Mouse (Mus musculus) lung, embryonic 15.5 days (tissue): Measurements from ENCODE around the gene Sde2. TPM values are rescaled to one million over a fixed set of nuclear protein-coding genes. Genes with fewer than 3 reads are reported as not detected.
"Not testable (repeated sequence)": the region's sequence is repeated elsewhere in the genome, so short reads cannot be mapped to it uniquely, and the experiment has no call there.

Experiments used
- ATAC-seq: fragments of 200-750 bp; cut with Nextera tagmentation; 2 replicates; pipeline ENCODE4 v1.8.0; 2017; ENCODE audit warnings: moderate number of reproducible peaks, borderline replicate concordance; ENCODE audit not compliant: low FRiP score, low TSS enrichment; ENCODE audit errors: extremely low read depth
- H3K27ac ChIP-seq: fragments of 300-500 bp; sonication (generic); 2 replicates; pipeline ENCODE4 v1.5.1; 2015; ENCODE audit warnings: moderate library complexity, mild to moderate bottlenecking, inconsistent platforms
- H3K27me3 ChIP-seq: fragments of 300-500 bp; sonication (generic); 2 replicates; pipeline ENCODE4 v1.6.1; 2015; ENCODE audit warnings: inconsistent platforms
- H3K36me3 ChIP-seq: fragments of 300-500 bp; sonication (generic); 2 replicates; pipeline ENCODE4 v1.6.1; 2015; ENCODE audit warnings: inconsistent platforms
- H3K4me1 ChIP-seq: fragments of 300-500 bp; sonication (generic); 2 replicates; pipeline ENCODE4 v1.6.1; 2015; ENCODE audit warnings: inconsistent platforms
- H3K4me2 ChIP-seq: fragments of 300-500 bp; sonication (generic); 2 replicates; pipeline ENCODE4 v1.6.1; 2015; ENCODE audit warnings: inconsistent platforms, mild to moderate bottlenecking, moderate library complexity
- H3K4me3 ChIP-seq: fragments of 300-500 bp; sonication (generic); 2 replicates; pipeline ENCODE4 v1.5.1; 2015; ENCODE audit warnings: mild to moderate bottlenecking, inconsistent platforms
- H3K9ac ChIP-seq: fragments of 300-500 bp; sonication (generic); 2 replicates; pipeline ENCODE4 v1.6.1; 2015; ENCODE audit warnings: inconsistent platforms
- H3K9me3 ChIP-seq: fragments of 300-500 bp; sonication (generic); 2 replicates; pipeline ENCODE4 v1.6.1; 2016; ENCODE audit warnings: inconsistent platforms
- WGBS: fragments of 180-500 bp; shearing (Covaris S2); methylation state at CpG from one replicate; pipeline ENCODE4 v1.1.7; 2015; 5-methylcytosine and 5-hydroxymethylcytosine counted together
- polyA plus RNA-seq: library from polyadenylated mRNA; unstranded; fragments of >200 nt; fragmentation: Nextera tagmentation; extraction: Ambion mirVana; gene quantifications from 2 replicates; pipeline ENCODE4 v1.2.1, GENCODE M21; 2015

Sde2 gene
- polyA plus RNA-seq, 1 experiment from 2014 or later, result 36.6 TPM

GRCm38 (mm10) chr1:180815371-180816024 is 35.4 kb upstream of the Sde2 start:
- Histone ChIP-seq H3K9ac (no peak overlapping the region), H3K4me3 (no peak overlapping the region), H3K4me2 (no peak overlapping the region), H3K27ac (no peak overlapping the region), H3K27me3 (no peaks in the 10 kb centered on the region), H3K4me1 (peaks cover 24% of the 10 kb centered on the region), H3K36me3 (peaks cover 4% of the 10 kb centered on the region; the same call in 1 of the 2 replicates), H3K9me3 (no peaks in the 10 kb centered on the region)
- WGBS, result 68% methylated on average over 12 of the region's 12 CpGs
- ATAC-seq, result no peak

GRCm38 (mm10) chr1:180818000-180818399 is 32.9 kb upstream of the Sde2 start:
- ATAC-seq, result no peak
- no peak overlapping the region for H3K4me3 ChIP-seq
- peaks cover 17% of the 10 kb centered on the region for H3K4me1 ChIP-seq
- H3K27ac ChIP-seq, result no peak overlapping the region
- H3K9me3 ChIP-seq, result no peaks in the 10 kb centered on the region
- H3K4me2 ChIP-seq, result no peak overlapping the region
- H3K9ac ChIP-seq, result no peak overlapping the region
- 69% methylated on average over 2 of the region's 2 CpGs for WGBS
- no peaks in the 10 kb centered on the region for H3K36me3 ChIP-seq
- H3K27me3 ChIP-seq, result no peaks in the 10 kb centered on the region

- ATAC-seq, result no peak
- Histone ChIP-seq H3K4me1 (no peaks in the 10 kb centered on the region), H3K4me2 (no peak overlapping the region), H3K27ac (no peak overlapping the region), H3K4me3 (no peak overlapping the region), H3K27me3 (no peaks in the 10 kb centered on the region), H3K36me3 (no peaks in the 10 kb centered on the region), H3K9me3 (no peaks in the 10 kb centered on the region), H3K9ac (no peak overlapping the region)
- WGBS, result 82% methylated on average over 6 of the region's 6 CpGs
Observed at GRCm38 (mm10) chr1:180821101-180821500, 29.8 kb upstream of the Sde2 start.

DNA sequence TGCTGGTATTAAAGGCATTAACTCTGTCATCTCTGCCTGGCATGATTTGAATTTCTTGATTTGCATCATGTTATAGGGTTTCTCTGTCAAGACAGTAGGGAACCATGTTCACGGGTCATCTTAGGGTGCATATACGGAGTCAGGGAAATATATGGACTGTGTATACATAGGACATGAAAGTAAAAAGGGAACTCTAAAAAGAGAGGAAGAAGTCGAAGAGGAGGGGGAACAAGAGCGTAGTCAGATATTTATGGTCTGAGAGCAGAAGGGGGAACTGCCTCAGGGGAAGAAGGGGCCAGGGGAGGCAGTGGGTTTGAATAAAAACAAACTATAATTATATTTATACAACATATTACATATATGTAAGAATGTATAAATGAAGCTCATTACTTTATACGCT is 28.7 kb upstream of the Sde2 start:
- Histone ChIP-seq H3K9me3 (no peaks in the 10 kb centered on the region), H3K4me2 (no peak overlapping the region), H3K27me3 (no peaks in the 10 kb centered on the region), H3K4me1 (no peaks in the 10 kb centered on the region), H3K9ac (no peak overlapping the region), H3K36me3 (no peaks in the 10 kb centered on the region), H3K4me3 (no peak overlapping the region), H3K27ac (no peak overlapping the region)
- ATAC-seq, result no peak
- WGBS, result 84% methylated on average over 5 of the region's 5 CpGs

DNA sequence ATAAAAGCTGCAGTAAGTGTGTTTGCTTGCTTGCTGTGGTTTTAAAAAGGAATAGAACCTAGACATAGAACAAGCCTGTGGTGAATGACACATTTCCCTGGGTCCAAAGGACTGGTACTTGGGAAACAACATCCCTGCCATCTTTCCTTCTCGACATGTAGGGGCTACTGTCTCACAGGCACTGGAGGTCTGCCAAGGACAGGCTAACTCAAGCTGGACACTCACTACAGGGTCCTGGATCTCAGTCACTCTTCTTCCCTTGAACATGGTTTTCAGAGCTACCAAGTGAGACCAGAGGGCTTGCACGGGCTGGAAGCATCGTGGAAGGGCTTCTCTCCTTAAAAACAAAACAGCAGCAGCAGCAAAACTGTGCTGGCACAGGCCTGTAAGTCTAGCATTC is 27.2 kb upstream of the Sde2 start:
- ATAC-seq, result no peak
- H3K4me1 ChIP-seq, result no peaks in the 10 kb centered on the region
- H3K9ac ChIP-seq, result no peak overlapping the region
- H3K27ac ChIP-seq, result no peak overlapping the region
- 65% methylated on average over 3 of the region's 3 CpGs for WGBS
- no peak overlapping the region for H3K4me3 ChIP-seq
- no peak overlapping the region for H3K4me2 ChIP-seq
- H3K9me3 ChIP-seq, result no peaks in the 10 kb centered on the region
- H3K27me3 ChIP-seq, result no peaks in the 10 kb centered on the region
- H3K36me3 ChIP-seq, result no peaks in the 10 kb centered on the region

GRCm38 (mm10) chr1:180824721-180825120 is 26.2 kb upstream of the Sde2 start:
- ATAC-seq, result no peak
- Histone ChIP-seq H3K4me1 (no peaks in the 10 kb centered on the region), H3K27ac (no peak overlapping the region), H3K36me3 (no peaks in the 10 kb centered on the region), H3K27me3 (no peaks in the 10 kb centered on the region), H3K9ac (no peak overlapping the region), H3K4me2 (no peak overlapping the region), H3K4me3 (no peak overlapping the region), H3K9me3 (no peaks in the 10 kb centered on the region)
- WGBS, result 51% methylated on average over 3 of the region's 3 CpGs

GRCm38 (mm10) chr1:180826634-180827033 is 24.3 kb upstream of the Sde2 start:
- WGBS, result 84% methylated on average over 4 of the region's 4 CpGs
- Histone ChIP-seq H3K4me2 (no peak overlapping the region), H3K27me3 (no peaks in the 10 kb centered on the region), H3K27ac (no peak overlapping the region), H3K36me3 (no peaks in the 10 kb centered on the region), H3K4me3 (no peak overlapping the region), H3K9ac (no peak overlapping the region), H3K9me3 (no peaks in the 10 kb centered on the region), H3K4me1 (0 out of 2 replicates have a peak, but pooled peaks cover 5% of the 10 kb centered on the region)
- ATAC-seq, result no peak

DNA sequence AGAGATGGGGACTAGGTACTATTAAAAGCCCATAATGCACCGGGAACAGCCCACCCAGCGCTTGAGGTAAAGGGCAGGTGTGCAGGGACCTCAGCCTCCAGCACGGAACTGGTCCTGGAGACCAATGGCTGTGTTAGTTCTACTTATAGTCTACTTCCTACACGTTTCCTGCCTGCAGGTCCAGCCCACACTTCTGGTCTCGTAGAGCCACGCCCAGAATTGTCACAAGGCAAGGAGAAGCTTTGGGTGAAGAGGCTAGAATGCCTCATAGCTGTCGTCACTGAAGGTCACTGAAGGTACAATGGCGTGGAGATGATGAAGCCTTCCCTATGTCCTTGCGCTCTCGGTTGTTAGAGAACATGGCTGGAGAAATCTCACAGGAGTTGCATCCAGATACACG is 21.2 kb upstream of the Sde2 start:
- ATAC-seq, result no peak

GRCm38 (mm10) chr1:180830175-180830574 is 20.8 kb upstream of the Sde2 start:
- Histone ChIP-seq H3K27me3 (no peaks in the 10 kb centered on the region), H3K27ac (no peak overlapping the region), H3K4me1 (0 out of 2 replicates have a peak, but pooled peaks cover 5% of the 10 kb centered on the region), H3K36me3 (no peaks in the 10 kb centered on the region), H3K4me2 (no peak overlapping the region), H3K9me3 (no peaks in the 10 kb centered on the region), H3K9ac (no peak overlapping the region), H3K4me3 (no peak overlapping the region)
- no peak for ATAC-seq
- 78% methylated on average over 11 of the region's 11 CpGs for WGBS

More for the DNA sequence above, 21.2 kb upstream of the Sde2 start:
- Histone ChIP-seq H3K9me3 (no peaks in the 10 kb centered on the region), H3K4me2 (no peak overlapping the region), H3K4me1 (0 out of 2 replicates have a peak, but pooled peaks cover 5% of the 10 kb centered on the region), H3K4me3 (no peak overlapping the region), H3K27ac (no peak overlapping the region), H3K36me3 (no peaks in the 10 kb centered on the region), H3K27me3 (no peaks in the 10 kb centered on the region), H3K9ac (no peak overlapping the region)
- 75% methylated on average over 11 of the region's 11 CpGs for WGBS

GRCm38 (mm10) chr1:180830588-180831346 is 20.2 kb upstream of the Sde2 start:
- no peaks in the 10 kb centered on the region for H3K9me3 ChIP-seq
- H3K27ac ChIP-seq, result no peak overlapping the region
- H3K4me3 ChIP-seq, result no peak overlapping the region
- 0 out of 2 replicates have a peak, but pooled peaks cover 5% of the 10 kb centered on the region for H3K4me1 ChIP-seq
- H3K9ac ChIP-seq, result no peak overlapping the region
- 18% methylated on average over 14 of the region's 14 CpGs for WGBS
- no peaks in the 10 kb centered on the region for H3K27me3 ChIP-seq
- H3K36me3 ChIP-seq, result no peaks in the 10 kb centered on the region
- H3K4me2 ChIP-seq, result no peak overlapping the region
- no peak for ATAC-seq

DNA sequence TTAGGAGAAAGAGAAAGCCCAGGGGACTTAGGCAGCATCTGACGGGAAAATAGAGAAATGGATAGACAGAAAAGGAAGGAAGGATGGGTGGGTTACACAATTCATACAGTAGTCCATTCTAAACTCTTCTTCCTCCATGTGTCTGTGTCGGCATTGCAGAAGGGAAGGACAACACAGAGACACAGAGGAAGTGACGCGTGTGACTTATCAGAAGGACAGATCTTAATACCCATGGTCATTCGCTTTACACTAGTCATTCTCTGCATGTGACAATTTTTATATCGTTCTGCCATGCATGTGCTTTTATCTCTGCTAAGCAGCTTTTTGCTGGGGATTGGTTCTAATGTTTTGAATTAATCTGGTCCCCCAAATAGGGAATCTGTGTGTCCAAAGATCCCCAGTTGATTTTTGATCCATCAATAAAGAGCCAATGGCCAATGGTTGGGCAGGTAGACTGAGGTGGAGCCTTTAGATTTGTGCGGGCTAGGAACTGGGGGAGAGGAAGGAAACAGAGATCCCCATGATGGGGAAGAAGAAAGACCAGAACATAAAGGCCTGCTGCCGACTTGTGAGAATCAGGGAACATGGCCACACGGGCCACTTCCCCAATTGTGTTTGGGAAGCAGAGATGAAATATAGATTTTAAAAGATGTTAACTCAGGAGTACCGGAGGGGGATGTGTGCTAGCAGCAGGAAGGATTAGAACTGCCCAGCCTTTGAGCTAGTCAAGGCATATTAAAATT is 15.5 kb upstream of the Sde2 start:
- no peak for ATAC-seq
- WGBS, result 77% methylated on average over 10 of the region's 10 CpGs
- Histone ChIP-seq H3K4me1 (0 out of 2 replicates have a peak, but pooled peaks cover 2% of the 10 kb centered on the region), H3K36me3 (no peaks in the 10 kb centered on the region), H3K27ac (no peak overlapping the region), H3K4me3 (no peak overlapping the region), H3K9me3 (no peaks in the 10 kb centered on the region), H3K27me3 (no peaks in the 10 kb centered on the region), H3K9ac (no peak overlapping the region), H3K4me2 (no peak overlapping the region)

DNA sequence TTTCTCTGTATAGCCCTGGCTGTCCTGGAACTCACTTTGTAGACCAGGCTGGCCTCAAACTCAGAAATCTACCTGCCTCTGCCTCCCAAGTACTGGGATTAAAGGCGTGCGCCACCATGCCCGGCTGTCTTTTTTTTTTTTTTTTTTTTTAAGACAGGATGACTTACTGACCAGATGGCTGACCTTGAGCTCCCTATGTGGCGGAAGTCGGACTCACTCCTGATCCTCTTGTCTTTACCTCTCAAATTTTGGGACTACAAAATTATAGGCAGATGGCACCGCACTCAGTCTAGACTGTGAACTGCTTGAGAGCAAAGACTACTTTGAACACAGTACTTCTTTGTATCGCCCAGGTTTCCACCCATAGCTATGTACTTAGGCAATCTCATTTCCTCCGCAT is 14.5 kb upstream of the Sde2 start:
- not testable (repeated sequence) for H3K27ac ChIP-seq, H3K4me1 ChIP-seq, H3K4me2 ChIP-seq, H3K9me3 ChIP-seq, H3K36me3 ChIP-seq, H3K9ac ChIP-seq, H3K4me3 ChIP-seq, ATAC-seq, H3K27me3 ChIP-seq
- 80% methylated on average over 5 of the region's 8 CpGs for WGBS
